Mouse (Mus musculus): ENCODE results near the gene Pbp2.

The Pbp2 gene

DNA sequence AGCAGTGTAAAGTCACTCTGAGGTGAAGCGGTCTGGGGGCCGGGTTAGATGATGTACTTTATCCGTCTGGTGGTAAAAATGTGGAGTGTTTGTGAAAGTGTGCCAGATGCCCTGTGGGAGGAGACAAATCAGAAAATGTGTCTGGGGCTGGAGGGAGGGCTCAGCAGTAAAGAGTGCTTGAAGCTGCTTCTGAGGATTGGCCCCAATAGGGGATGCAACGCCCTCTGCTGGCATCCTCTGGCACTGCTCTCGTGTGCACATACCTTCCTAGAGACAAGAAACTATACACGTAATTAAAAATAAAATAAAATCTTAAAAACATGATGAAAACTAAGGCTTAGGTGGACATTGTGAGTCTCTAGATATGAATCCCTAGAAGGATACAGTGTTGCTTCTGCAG lies 49.8 kb downstream of the Pbp2 start:
- DNase-seq (ENCODE audit: low read depth, low spot score), result no peak

All from skeletal muscle tissue, adult 2 months (tissue).